17 mouse cellular contexts compared by ENCODE assay signal in the genomic region with DNA sequence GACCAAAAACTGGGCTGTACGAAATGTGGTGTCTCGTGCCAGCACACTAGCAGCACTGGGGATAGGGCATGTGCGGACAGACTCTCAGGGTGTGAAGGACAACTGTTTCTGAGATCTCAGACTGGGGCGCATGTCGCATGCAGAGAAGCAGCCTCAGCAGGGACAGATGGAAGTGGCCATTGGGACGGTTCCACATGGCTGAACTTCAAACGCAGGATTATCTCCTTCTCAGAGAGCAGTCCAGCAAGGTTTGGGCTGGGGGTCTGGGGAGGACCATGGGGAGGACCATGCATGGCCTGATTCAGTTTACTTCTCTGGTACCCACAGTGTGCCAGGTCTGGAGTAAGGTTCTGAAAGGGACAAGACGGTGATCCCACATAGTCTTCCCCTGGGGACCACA. TPM values are rescaled to one million over a fixed set of nuclear protein-coding genes. Genes with fewer than 3 reads are reported as not detected.
DNase-seq lines count a peak whose midpoint lies in the region; ATAC-seq and TF ChIP-seq lines count a peak whose summit lies in the region.
"Had no signal": no experiment of that assay in that cellular context is flagged by ENCODE, and none has a peak within 500 bp of the region (broad histone marks: within the 10 kb centered on the region; RNA-seq: fewer than 3 reads in every experiment).

No protein-coding gene starts in this region.

- H3K9ac ChIP-seq in hindbrain, embryonic 16.5 days (ENCODE audit: low read depth, low read length) = no peak overlapping the region
- H3K9ac ChIP-seq in hindbrain, embryonic 12.5 days = no peak overlapping the region
- no peak overlapping the region for H3K9ac ChIP-seq in midbrain, embryonic 14.5 days (replicated peaks; ENCODE audit: low read length)
- H3K9ac ChIP-seq: embryonic facial prominence, embryonic 13.5 days; kidney, embryonic 15.5 days had no signal

- WGBS in hindbrain, embryonic 16.5 days = 48% methylated on average over 8 of the region's 8 CpGs
- WGBS in hindbrain, embryonic 12.5 days = 60% methylated on average over 8 of the region's 8 CpGs
- 29% methylated on average over 8 of the region's 8 CpGs for WGBS in midbrain, embryonic 14.5 days
- WGBS in heart, embryonic 10.5 days = 80% methylated on average over 8 of the region's 8 CpGs

- no peak overlapping the region for H3K27ac ChIP-seq in hindbrain, embryonic 16.5 days (ENCODE audit: low read depth, low read length)
- no peak overlapping the region for H3K27ac ChIP-seq in hindbrain, embryonic 12.5 days
- H3K27ac ChIP-seq in midbrain, embryonic 14.5 days (replicated peaks; ENCODE audit: low read depth, low read length) = 0 out of 2 replicates have a peak overlapping the region, but pooled peaks have one; percentile 3
- H3K27ac ChIP-seq in heart, embryonic 10.5 days = no peak overlapping the region
- H3K27ac ChIP-seq in gastrocnemius, adult 2 months = no peak overlapping the region
- H3K27ac ChIP-seq: embryonic facial prominence, embryonic 13.5 days; kidney, embryonic 15.5 days; layer of hippocampus, adult 2 months had no signal

- H3K9me3 ChIP-seq in hindbrain, embryonic 16.5 days (ENCODE audit: control insufficient read depth, low read length) = no peaks in the 10 kb centered on the region
- H3K9me3 ChIP-seq in hindbrain, embryonic 12.5 days (replicated peaks) = no peaks in the 10 kb centered on the region
- H3K9me3 ChIP-seq in midbrain, embryonic 14.5 days (ENCODE audit: control insufficient read depth, low read length) = no peaks in the 10 kb centered on the region
- no peaks in the 10 kb centered on the region for H3K9me3 ChIP-seq in heart, embryonic 10.5 days
- H3K9me3 ChIP-seq: embryonic facial prominence, embryonic 13.5 days; kidney, embryonic 15.5 days had no signal

- DNase-seq in cerebellum, adult 11 months = peak; percentile 73
- peak; percentile 90 to 94 for DNase-seq in cerebellum, postnatal 14 days
- DNase-seq in midbrain, embryonic 14.5 days = no peak
- DNase-seq in heart, embryonic 10.5 days (ENCODE audit: low spot score) = no peak
- no peak for DNase-seq in gastrocnemius, adult 2 months
- no peak for DNase-seq in lung, postnatal 10 days
- DNase-seq: B cell, adult 2 months; gastrocnemius, postnatal 10 days; heart, postnatal 14 days; liver; lung, adult 18-20 months; lung, postnatal 4 days had no signal

- 0 out of 2 replicates have a peak, but pooled peaks have one; percentile 12 for ATAC-seq in hindbrain, embryonic 16.5 days
- no peak for ATAC-seq in hindbrain, embryonic 12.5 days (ENCODE audit: low FRiP score)
- no peak for ATAC-seq in midbrain, embryonic 14.5 days (ENCODE audit: low FRiP score, low TSS enrichment)

- intact Hi-C loops in gastrocnemius, adult 2 months (cut with DNase I) = no loop called here

- H3K4me1 ChIP-seq in hindbrain, embryonic 16.5 days (ENCODE audit: control insufficient read depth, insufficient read depth, low read depth, low read length) = no peaks in the 10 kb centered on the region; the same call in 1 of the 2 replicates
- H3K4me1 ChIP-seq in hindbrain, embryonic 12.5 days = peaks cover 43% of the 10 kb centered on the region
- peaks cover 5% of the 10 kb centered on the region for H3K4me1 ChIP-seq in midbrain, embryonic 14.5 days (ENCODE audit: control insufficient read depth, insufficient read depth, low read length)
- peaks cover 13% of the 10 kb centered on the region; the same call in 1 of the 2 replicates for H3K4me1 ChIP-seq in heart, embryonic 10.5 days

- H3K36me3 ChIP-seq in hindbrain, embryonic 16.5 days (ENCODE audit: control insufficient read depth, insufficient read depth, low read length) = peaks cover 2% of the 10 kb centered on the region; the same call in 1 of the 2 replicates
- peaks cover 10% of the 10 kb centered on the region; the same call in 1 of the 2 replicates for H3K36me3 ChIP-seq in hindbrain, embryonic 12.5 days
- H3K36me3 ChIP-seq in midbrain, embryonic 14.5 days (ENCODE audit: control insufficient read depth, insufficient read depth, low read length) = peaks cover 43% of the 10 kb centered on the region
- H3K36me3 ChIP-seq in heart, embryonic 10.5 days = no peaks in the 10 kb centered on the region
- H3K36me3 ChIP-seq: kidney, embryonic 15.5 days had no signal

- no peak overlapping the region for H3K4me3 ChIP-seq in hindbrain, embryonic 16.5 days (ENCODE audit: low read length)
- no peak overlapping the region for H3K4me3 ChIP-seq in hindbrain, embryonic 12.5 days
- no peak overlapping the region for H3K4me3 ChIP-seq in midbrain, embryonic 14.5 days (replicated peaks; ENCODE audit: low read depth, low read length)
- H3K4me3 ChIP-seq in heart, embryonic 10.5 days = no peak overlapping the region
- no peak overlapping the region for H3K4me3 ChIP-seq in gastrocnemius, adult 2 months
- H3K4me3 ChIP-seq: embryonic facial prominence, embryonic 13.5 days; kidney, embryonic 15.5 days; layer of hippocampus, adult 2 months had no signal

- H3K27me3 ChIP-seq in hindbrain, embryonic 16.5 days (replicated peaks; ENCODE audit: control insufficient read depth, insufficient read depth, low read length) = 0 out of 2 replicates have a peak, but pooled peaks cover 4% of the 10 kb centered on the region
- H3K27me3 ChIP-seq in hindbrain, embryonic 12.5 days = peaks cover 16% of the 10 kb centered on the region
- peaks cover 11% of the 10 kb centered on the region; the same call in 1 of the 2 replicates for H3K27me3 ChIP-seq in midbrain, embryonic 14.5 days (ENCODE audit: control insufficient read depth, insufficient read depth, low read length)
- H3K27me3 ChIP-seq in heart, embryonic 10.5 days (ENCODE audit: insufficient read depth, poor library complexity, severe bottlenecking) = peaks cover 55% of the 10 kb centered on the region

- TF ChIP-seq CTCF in gastrocnemius, adult 2 months (IDR thresholded peaks at IDR 0.05) = no peak

- H3K4me2 ChIP-seq in hindbrain, embryonic 16.5 days (ENCODE audit: low read length) = no peak overlapping the region
- no peak overlapping the region for H3K4me2 ChIP-seq in hindbrain, embryonic 12.5 days (replicated peaks)
- H3K4me2 ChIP-seq in midbrain, embryonic 14.5 days (ENCODE audit: low read length) = no peak overlapping the region
- H3K4me2 ChIP-seq: embryonic facial prominence, embryonic 13.5 days; kidney, embryonic 15.5 days had no signal

RNA-seq across cellular contexts. Expression of a gene that starts 35.9 kb away (rescaled TPM):
- polyA plus RNA-seq in hindbrain, embryonic 16.5 days (2015; fragmentation: Nextera tagmentation; extraction: Ambion mirVana) = 87.7 and 88.8 TPM in 2 replicates
- 173 and 174 TPM in 2 replicates for polyA plus RNA-seq in hindbrain, embryonic 12.5 days (2016; fragmentation: Nextera tagmentation; extraction: Ambion mirVana)
- polyA plus RNA-seq in midbrain, embryonic 14.5 days (2014; fragmentation: Nextera tagmentation; extraction: Ambion mirVana) = 130 and 136 TPM in 2 replicates
- polyA plus RNA-seq in heart, embryonic 10.5 days (2016; fragmentation: Nextera tagmentation; extraction: Ambion mirVana) = 117 and 160 TPM in 2 replicates
- 10 to 100 TPM; 25.6 to 30.0 TPM for total RNA-seq in gastrocnemius, adult 2 months (2021)

RNA-seq across cellular contexts. Expression of a gene that starts 41.6 kb away (rescaled TPM):
- polyA plus RNA-seq in hindbrain, embryonic 16.5 days (2015; fragmentation: Nextera tagmentation; extraction: Ambion mirVana) = 23.8 and 34.7 TPM in 2 replicates
- polyA plus RNA-seq in hindbrain, embryonic 12.5 days (2016; fragmentation: Nextera tagmentation; extraction: Ambion mirVana) = 46.7 and 52.6 TPM in 2 replicates
- 54.3 and 58.1 TPM in 2 replicates for polyA plus RNA-seq in midbrain, embryonic 14.5 days (2014; fragmentation: Nextera tagmentation; extraction: Ambion mirVana)
- 1.8 and 2.6 TPM in 2 replicates for polyA plus RNA-seq in heart, embryonic 10.5 days (2016; fragmentation: Nextera tagmentation; extraction: Ambion mirVana)
- under 1 TPM; 0.31 to 0.33 TPM for total RNA-seq in gastrocnemius, adult 2 months (2021)

RNA-seq across cellular contexts. Expression of a gene that starts 45.9 kb away (rescaled TPM):
- polyA plus RNA-seq in hindbrain, embryonic 16.5 days (2015; fragmentation: Nextera tagmentation; extraction: Ambion mirVana) = 95.5 and 98.6 TPM in 2 replicates
- polyA plus RNA-seq in hindbrain, embryonic 12.5 days (2016; fragmentation: Nextera tagmentation; extraction: Ambion mirVana) = 106 and 113 TPM in 2 replicates
- polyA plus RNA-seq in midbrain, embryonic 14.5 days (2014; fragmentation: Nextera tagmentation; extraction: Ambion mirVana) = 96.6 and 103 TPM in 2 replicates
- polyA plus RNA-seq in heart, embryonic 10.5 days (2016; fragmentation: Nextera tagmentation; extraction: Ambion mirVana) = 94.4 and 102 TPM in 2 replicates
- total RNA-seq in gastrocnemius, adult 2 months (2021) = 10 to 100 TPM; 41.9 to 50.1 TPM

Comparison
In these comparisons a context has a peak if more than half of its experiments do, and no peak if none do; other contexts are left out.
1. DNase-seq: peak in cerebellum, adult 11 months (single experiment) and cerebellum, postnatal 14 days (2 of 2); none in midbrain, embryonic 14.5 days (single experiment), heart, embryonic 10.5 days (single experiment), gastrocnemius, adult 2 months (single experiment) and lung, postnatal 10 days (single experiment).